9 mouse cellular contexts compared by ENCODE assay signal in genomic region chr13:31632450-31632849, GRCm38 (mm10). TPM values are rescaled to one million over a fixed set of nuclear protein-coding genes. Genes with fewer than 3 reads are reported as not detected.
DNase-seq lines count a peak whose midpoint lies in the region; ATAC-seq and TF ChIP-seq lines count a peak whose summit lies in the region.
"Had no signal": no experiment of that assay in that cellular context is flagged by ENCODE, and none has a peak within 500 bp of the region (broad histone marks: within the 10 kb centered on the region; RNA-seq: fewer than 3 reads in every experiment).

No protein-coding gene starts in this region.

- no peaks in the 10 kb centered on the region for H3K36me3 ChIP-seq in forebrain, embryonic 11.5 days (ENCODE audit: control insufficient read depth, insufficient read depth, low read length)
- no peaks in the 10 kb centered on the region for H3K36me3 ChIP-seq in limb, embryonic 14.5 days (ENCODE audit: control insufficient read depth, insufficient read depth, low read length)

- no peak overlapping the region for H3K4me2 ChIP-seq in forebrain, embryonic 11.5 days (ENCODE audit: low read depth, low read length, severe bottlenecking)
- H3K4me2 ChIP-seq in limb, embryonic 14.5 days (replicated peaks; ENCODE audit: low read depth, low read length, severe bottlenecking): no peak overlapping the region

- peak; percentile 49 to 64 for DNase-seq in left cerebral cortex, adult 2 months (ENCODE audit: extremely low spot score in 1 of 2, low spot score in 2 of 2)
- no peak for DNase-seq in left cerebral cortex, adult 8-10 months (ENCODE audit: low spot score in 2 of 2)
- peak; percentile 77 for DNase-seq in adrenal gland, adult 2 months
- DNase-seq in forebrain, embryonic 11.5 days (ENCODE audit: low spot score): peak; percentile 88
- peak; percentile 59 for DNase-seq in limb, embryonic 14.5 days (ENCODE audit: low spot score)
- DNase-seq in naive thymus-derived CD4-positive, alpha-beta T cell, adult 2 months (ENCODE audit: low read depth): peak; percentile 25
- peak; percentile 87 for DNase-seq in thymus, postnatal 4 days

- H3K27me3 ChIP-seq in forebrain, embryonic 11.5 days (ENCODE audit: control insufficient read depth, insufficient read depth, low read length): peaks cover 48% of the 10 kb centered on the region
- peaks cover 49% of the 10 kb centered on the region for H3K27me3 ChIP-seq in limb, embryonic 14.5 days (ENCODE audit: control insufficient read depth, insufficient read depth, low read length)

- H3K4me1 ChIP-seq in forebrain, embryonic 11.5 days (replicated peaks; ENCODE audit: control insufficient read depth, insufficient read depth, low read length): peaks cover 5% of the 10 kb centered on the region; the same call in 1 of the 2 replicates
- peaks cover 9% of the 10 kb centered on the region; the same call in 1 of the 2 replicates for H3K4me1 ChIP-seq in limb, embryonic 14.5 days (ENCODE audit: control insufficient read depth, insufficient read depth, low read length)

- WGBS in forebrain, embryonic 11.5 days: under 1% methylated on average over 13 of the region's 13 CpGs
- WGBS in limb, embryonic 14.5 days: under 1% methylated on average over 13 of the region's 13 CpGs

- no peak overlapping the region for H3K27ac ChIP-seq in left cerebral cortex, adult 2 months
- no peak overlapping the region for H3K27ac ChIP-seq in forebrain, embryonic 11.5 days (ENCODE audit: low read depth, low read length)
- no peak overlapping the region for H3K27ac ChIP-seq in limb, embryonic 14.5 days (replicated peaks; ENCODE audit: low read depth, low read length)
- H3K27ac ChIP-seq: macrophage had no signal

- peak; percentile 90 for TF ChIP-seq CTCF in left cerebral cortex, adult 2 months (IDR thresholded peaks at IDR 0.05)

- ATAC-seq in forebrain, embryonic 11.5 days (replicated peaks; ENCODE audit: low FRiP score): peak; percentile 60; the same call in 1 of the 2 replicates
- peak; percentile 58 to 67 for ATAC-seq in hematopoietic stem cell, adult 5-6 weeks (replicated peaks in 1 of 2; ENCODE audit: insufficient read depth in 1 of 2, low FRiP score in 2 of 2, low TSS enrichment in 1 of 2, low read depth in 1 of 2, poor library complexity in 2 of 2, severe bottlenecking in 2 of 2)
- ATAC-seq in limb, embryonic 14.5 days (ENCODE audit: low FRiP score, low read depth): peak; percentile 55; the same call in 1 of the 2 replicates

- TF ChIP-seq POLR2A in limb, embryonic 14.5 days (IDR thresholded peaks at IDR 0.05; ENCODE audit: borderline replicate concordance, extremely low read depth, insufficient read depth, insufficient read length): no peak

- intact Hi-C loops in left cerebral cortex, adult 2 months (cut with DNase I): no loop called here

- H3K4me3 ChIP-seq in left cerebral cortex, adult 2 months: no peak overlapping the region
- no peak overlapping the region for H3K4me3 ChIP-seq in forebrain, embryonic 11.5 days (ENCODE audit: low read depth, low read length)
- H3K4me3 ChIP-seq in limb, embryonic 14.5 days (replicated peaks; ENCODE audit: low read length): no peak overlapping the region

- no peak overlapping the region for H3K9ac ChIP-seq in forebrain, embryonic 11.5 days (ENCODE audit: low read length)
- no peak overlapping the region for H3K9ac ChIP-seq in limb, embryonic 14.5 days (ENCODE audit: low read depth, low read length, severe bottlenecking)

- no peaks in the 10 kb centered on the region for H3K9me3 ChIP-seq in forebrain, embryonic 11.5 days (ENCODE audit: control insufficient read depth, low read length)
- H3K9me3 ChIP-seq in limb, embryonic 14.5 days (ENCODE audit: control insufficient read depth, low read length): no peaks in the 10 kb centered on the region

RNA-seq across cellular contexts. Expression of gene Foxf2, which starts 6.8 kb away (rescaled TPM):
- total RNA-seq in left cerebral cortex, adult 2 months (2021): 1 to 10 TPM; 4.6 to 4.9 TPM
- total RNA-seq in left cerebral cortex, adult 8-10 months (2022): 1 to 10 TPM; 3.7 to 5.1 (median 4.6) TPM
- not detected for total RNA-seq in adrenal gland, adult 2 months (2021)
- polyA plus RNA-seq in adrenal gland, adult 2 months (2012; rRNA removed): not detected in 2 replicates
- 5.2 and 6.2 TPM in 2 replicates for polyA plus RNA-seq in forebrain, embryonic 11.5 days (2014; fragmentation: Nextera tagmentation; extraction: Ambion mirVana)
- total RNA-seq in hematopoietic stem cell, adult 5-6 weeks (2017): 0.13 TPM in 1 of 2 replicates, not detected in the other
- 12.8 and 19.9 TPM in 2 replicates for polyA plus RNA-seq in limb, embryonic 14.5 days (2012; rRNA removed)
- polyA plus RNA-seq in limb, embryonic 14.5 days (2014; fragmentation: Nextera tagmentation; extraction: Ambion mirVana): 5.0 and 6.1 TPM in 2 replicates
- polyA plus RNA-seq: macrophage had no signal

Comparison
In these comparisons a context has a peak if more than half of its experiments do, and no peak if none do; other contexts are left out.
1. DNase-seq: peak in left cerebral cortex, adult 2 months (2 of 2), adrenal gland, adult 2 months (single experiment), forebrain, embryonic 11.5 days (single experiment), limb, embryonic 14.5 days (single experiment), naive thymus-derived CD4-positive, alpha-beta T cell, adult 2 months (single experiment) and thymus, postnatal 4 days (single experiment); none in left cerebral cortex, adult 8-10 months (0 of 2).
2. Peak in every context shown above with its lines, with median percentiles within 50 percentile points of each other: ATAC-seq.